9 mouse cellular contexts compared by ENCODE assay signal in genomic region chr15:27583042-27583441, GRCm38 (mm10). TPM values are rescaled to one million over a fixed set of nuclear protein-coding genes. Genes with fewer than 3 reads are reported as not detected.
DNase-seq lines count a peak whose midpoint lies in the region; ATAC-seq and TF ChIP-seq lines count a peak whose summit lies in the region.
"Had no signal": no experiment of that assay in that cellular context is flagged by ENCODE, and none has a peak within 500 bp of the region (broad histone marks: within the 10 kb centered on the region; RNA-seq: fewer than 3 reads in every experiment).

No protein-coding gene starts in this region.

- H3K9me3 ChIP-seq in forebrain, embryonic 13.5 days (replicated peaks): no peaks in the 10 kb centered on the region
- no peaks in the 10 kb centered on the region for H3K9me3 ChIP-seq in forebrain, embryonic 10.5 days
- no peaks in the 10 kb centered on the region for H3K9me3 ChIP-seq in hindbrain, postnatal 0 days (ENCODE audit: low read length)
- H3K9me3 ChIP-seq: midbrain, embryonic 12.5 days had no signal

- no peak overlapping the region for H3K27ac ChIP-seq in forebrain, embryonic 13.5 days
- H3K27ac ChIP-seq in forebrain, embryonic 10.5 days: no peak overlapping the region
- H3K27ac ChIP-seq in thymus, adult 2 months (ENCODE audit: control insufficient read depth, insufficient read depth, low read length): no peak overlapping the region
- no peak overlapping the region for H3K27ac ChIP-seq in hindbrain, postnatal 0 days
- H3K27ac ChIP-seq: midbrain, embryonic 12.5 days had no signal

- H3K4me2 ChIP-seq in forebrain, embryonic 13.5 days: no peak overlapping the region
- no peak overlapping the region for H3K4me2 ChIP-seq in hindbrain, postnatal 0 days (ENCODE audit: low read depth, low read length)
- H3K4me2 ChIP-seq: midbrain, embryonic 12.5 days had no signal

- H3K4me1 ChIP-seq in forebrain, embryonic 13.5 days: peaks cover 12% of the 10 kb centered on the region
- peaks cover 19% of the 10 kb centered on the region for H3K4me1 ChIP-seq in forebrain, embryonic 10.5 days
- peaks cover 8% of the 10 kb centered on the region; the same call in 1 of the 2 replicates for H3K4me1 ChIP-seq in thymus, adult 2 months (replicated peaks; ENCODE audit: control insufficient read depth, insufficient read depth, low read length)
- peaks cover 3% of the 10 kb centered on the region; the same call in 1 of the 2 replicates for H3K4me1 ChIP-seq in hindbrain, postnatal 0 days (ENCODE audit: insufficient read depth, low read length)

- ATAC-seq in forebrain, embryonic 13.5 days: 0 out of 2 replicates have a peak, but pooled peaks have one; percentile 46
- 0 out of 2 replicates have a peak, but pooled peaks have one; percentile 33 for ATAC-seq in hindbrain, postnatal 0 days

- no peak overlapping the region for H3K9ac ChIP-seq in forebrain, embryonic 13.5 days
- no peak overlapping the region for H3K9ac ChIP-seq in hindbrain, postnatal 0 days (replicated peaks; ENCODE audit: low read length)
- H3K9ac ChIP-seq: midbrain, embryonic 12.5 days had no signal

- no peak for TF ChIP-seq POLR2A in thymus, adult 2 months (IDR thresholded peaks at IDR 0.05; ENCODE audit: control insufficient read depth, extremely low read depth, insufficient read depth, low read length, poor library complexity)

- no peaks in the 10 kb centered on the region for H3K27me3 ChIP-seq in forebrain, embryonic 13.5 days
- H3K27me3 ChIP-seq in forebrain, embryonic 10.5 days (ENCODE audit: poor library complexity, severe bottlenecking): no peaks in the 10 kb centered on the region
- no peaks in the 10 kb centered on the region for H3K27me3 ChIP-seq in thymus, adult 2 months (ENCODE audit: control insufficient read depth, insufficient read depth, low read length)
- no peaks in the 10 kb centered on the region for H3K27me3 ChIP-seq in hindbrain, postnatal 0 days (ENCODE audit: insufficient read depth, low read length)
- H3K27me3 ChIP-seq: midbrain, embryonic 12.5 days had no signal

- TF ChIP-seq CTCF in thymus, adult 2 months (IDR thresholded peaks at IDR 0.05; ENCODE audit: borderline replicate concordance, control insufficient read depth, extremely low read depth, insufficient read depth, low read length, poor library complexity): no peak
- peak; percentile 71 for TF ChIP-seq CTCF in hindbrain, postnatal 0 days (IDR thresholded peaks at IDR 0.05; ENCODE audit: low read depth)

- no peak for DNase-seq in forebrain, embryonic 10.5 days (ENCODE audit: extremely low spot score, low spot score)
- DNase-seq in thymus, adult 2 months: peak; percentile 40
- DNase-seq in thymus, adult 18-20 months: no peak
- DNase-seq in embryo, embryonic 10 days (ENCODE audit: low spot score): peak; percentile 59
- DNase-seq in hindbrain, postnatal 0 days (ENCODE audit: low spot score): peak; percentile 64
- DNase-seq in lung, adult 18-20 months: peak; percentile 50 to 69
- peak; percentile 54 for DNase-seq in right cerebral cortex, postnatal 25 days

- H3K4me3 ChIP-seq in forebrain, embryonic 13.5 days: no peak overlapping the region
- H3K4me3 ChIP-seq in forebrain, embryonic 10.5 days: no peak overlapping the region
- no peak overlapping the region for H3K4me3 ChIP-seq in thymus, adult 2 months (ENCODE audit: control insufficient read depth, insufficient read depth, low read length)
- H3K4me3 ChIP-seq in hindbrain, postnatal 0 days (ENCODE audit: low read length): no peak overlapping the region
- H3K4me3 ChIP-seq: midbrain, embryonic 12.5 days had no signal

- H3K36me3 ChIP-seq in forebrain, embryonic 13.5 days (ENCODE audit: poor library complexity, severe bottlenecking): peaks cover 36% of the 10 kb centered on the region
- H3K36me3 ChIP-seq in forebrain, embryonic 10.5 days (replicated peaks): peaks cover 48% of the 10 kb centered on the region
- H3K36me3 ChIP-seq in thymus, adult 2 months (ENCODE audit: control insufficient read depth, insufficient read depth, low read length): no peaks in the 10 kb centered on the region
- peaks cover 7% of the 10 kb centered on the region; the same call in 1 of the 2 replicates for H3K36me3 ChIP-seq in hindbrain, postnatal 0 days (ENCODE audit: insufficient read depth, low read length)
- H3K36me3 ChIP-seq: midbrain, embryonic 12.5 days had no signal

- 90% methylated on average over 4 of the region's 4 CpGs for WGBS in forebrain, embryonic 13.5 days
- WGBS in forebrain, embryonic 10.5 days: 87% methylated on average over 4 of the region's 4 CpGs
- WGBS in thymus, adult 2 months: 89% methylated on average over 4 of the region's 4 CpGs
- WGBS in hindbrain, postnatal 0 days: 72% methylated on average over 4 of the region's 4 CpGs

RNA-seq across cellular contexts. Expression of gene Otulin, which starts 47.5 kb away (rescaled TPM):
- 26.3 and 29.2 TPM in 2 replicates for polyA plus RNA-seq in forebrain, embryonic 13.5 days (2015; fragmentation: Nextera tagmentation; extraction: Ambion mirVana)
- polyA plus RNA-seq in forebrain, embryonic 10.5 days (2016; fragmentation: Nextera tagmentation; extraction: Ambion mirVana): 33.5 and 33.6 TPM in 2 replicates
- 43.0 and 43.1 TPM in 2 replicates for polyA plus RNA-seq in thymus, adult 2 months (2012; rRNA removed)
- 15.9 and 16.5 TPM in 2 replicates for total RNA-seq in hindbrain, postnatal 0 days (2014; rRNA removed)
- 25.4 and 26.3 TPM in 2 replicates for polyA plus RNA-seq in hindbrain, postnatal 0 days (2015; fragmentation: Nextera tagmentation; extraction: Ambion mirVana)

Comparison
In these comparisons a context has a peak if more than half of its experiments do, and no peak if none do; other contexts are left out.
1. DNase-seq: peak in thymus, adult 2 months (single experiment), embryo, embryonic 10 days (single experiment), hindbrain, postnatal 0 days (single experiment), lung, adult 18-20 months (2 of 2) and right cerebral cortex, postnatal 25 days (single experiment); none in forebrain, embryonic 10.5 days (single experiment) and thymus, adult 18-20 months (0 of 2).